Mouse (Mus musculus) embryonic facial prominence, embryonic 10.5 days (tissue): ENCODE results near the gene Olfr560. TPM values are rescaled to one million over a fixed set of nuclear protein-coding genes. Genes with fewer than 3 reads are reported as not detected.

Source experiments
- DNase-seq: peaks from one replicate; pipeline ENCODE4 v3.0.0-alpha.2; 2017; ENCODE audit warnings: low spot score
- H3K27ac ChIP-seq: fragments of 300-500 bp; sonication (generic); replicated peaks from 2 replicates; pipeline ENCODE4 v1.5.1; 2016; ENCODE audit warnings: mild to moderate bottlenecking
- H3K27me3 ChIP-seq: fragments of 300-500 bp; sonication (generic); replicated peaks from 2 replicates; pipeline ENCODE4 v1.6.1; 2016; ENCODE audit warnings: low read depth, mild to moderate bottlenecking; ENCODE audit not compliant: poor library complexity, severe bottlenecking
- H3K36me3 ChIP-seq: fragments of 300-500 bp; sonication (generic); replicated peaks from 2 replicates; pipeline ENCODE4 v1.6.1; 2016; ENCODE audit warnings: mild to moderate bottlenecking, moderate library complexity
- H3K4me1 ChIP-seq: fragments of 300-500 bp; sonication (generic); 2 replicates; pipeline ENCODE4 v1.6.1; 2016
- H3K4me3 ChIP-seq: fragments of 300-500 bp; sonication (generic); 2 replicates; pipeline ENCODE4 v1.5.1; 2016; ENCODE audit warnings: mild to moderate bottlenecking, moderate library complexity
- H3K9me3 ChIP-seq: fragments of 300-500 bp; sonication (generic); 2 replicates; pipeline ENCODE4 v1.6.1; 2016; ENCODE audit warnings: mild to moderate bottlenecking
- WGBS: fragments of 180-500 bp; shearing (Covaris S2); methylation state at CpG from one replicate; pipeline ENCODE4 v1.1.7; 2016; 5-methylcytosine and 5-hydroxymethylcytosine counted together
- polyA plus RNA-seq: library from polyadenylated mRNA; unstranded; fragments of >200 nt; fragmentation: Nextera tagmentation; extraction: Ambion mirVana; gene quantifications from 2 replicates; pipeline ENCODE4 v1.2.1, GENCODE M21; 2016

The Olfr560 gene
- polyA plus RNA-seq, result not detected in 2 replicates

DNA sequence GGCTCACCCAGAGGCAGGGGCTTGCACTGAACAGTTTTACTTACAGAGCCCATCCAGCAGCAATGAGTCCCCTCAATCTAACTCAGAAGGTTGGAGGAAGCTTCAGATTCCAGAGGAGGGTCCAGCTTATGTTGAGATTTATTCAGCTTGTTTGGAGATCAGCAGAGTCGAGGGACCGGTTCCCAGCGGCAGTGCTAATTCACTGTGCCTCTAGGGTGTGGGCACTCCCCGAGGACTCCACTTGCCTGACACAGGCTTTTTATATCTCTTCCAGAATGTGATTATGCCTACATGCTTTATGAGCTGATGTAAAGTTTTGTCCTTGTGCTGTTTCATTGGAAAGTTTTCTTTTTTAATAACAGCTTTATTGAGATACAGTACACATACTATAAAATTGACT is at the start of gene Olfr560, which contains the start of gene Olfr78:
TSS of gene Olfr560 (minus strand) at position 101 of the 400 bp plus-strand sequence.
TSS of gene Olfr78 (minus strand) at position 206 of the 400 bp plus-strand sequence.
- Histone ChIP-seq H3K27me3 (no peaks in the 10 kb centered on the region), H3K4me3 (no peak within 1 kb of the TSS), H3K27ac (no peak within 1 kb of the TSS), H3K36me3 (no peaks in the 10 kb centered on the region), H3K9me3 (no peaks in the 10 kb centered on the region), H3K4me1 (no peaks in the 10 kb centered on the region)
- 76% methylated on average over 4 of the region's 4 CpGs for WGBS
- DNase-seq, result no peak

DNA sequence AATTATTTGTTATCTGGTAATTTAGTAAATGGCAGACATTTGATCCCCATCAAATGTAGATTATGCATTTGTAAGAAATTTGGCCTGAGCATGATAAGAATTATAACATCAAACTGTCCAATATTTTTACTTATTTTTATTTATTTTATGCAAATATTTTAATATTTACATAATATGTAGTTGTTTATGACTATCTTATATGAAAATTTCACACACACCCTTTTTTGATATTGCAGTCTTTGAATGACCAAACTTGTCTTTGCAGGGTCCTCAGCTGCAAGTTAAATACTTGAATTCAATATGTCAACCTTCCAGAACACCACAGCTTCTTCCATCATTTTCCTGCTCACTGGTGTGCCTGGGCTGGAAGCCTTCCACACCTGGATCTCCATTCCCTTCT is 44.0 kb upstream of the Olfr560 start, which contains the start of gene Olfr564:
TSS of gene Olfr564 (plus strand) at position 301 of the 400 bp plus-strand sequence.
- DNase-seq, result no peak
- no peak within 1 kb of the TSS for H3K4me3 ChIP-seq
- H3K27me3 ChIP-seq, result no peaks in the 10 kb centered on the region
- no peaks in the 10 kb centered on the region for H3K4me1 ChIP-seq
- H3K9me3 ChIP-seq, result no peaks in the 10 kb centered on the region
- no peak within 1 kb of the TSS for H3K27ac ChIP-seq
- no peaks in the 10 kb centered on the region for H3K36me3 ChIP-seq

DNA sequence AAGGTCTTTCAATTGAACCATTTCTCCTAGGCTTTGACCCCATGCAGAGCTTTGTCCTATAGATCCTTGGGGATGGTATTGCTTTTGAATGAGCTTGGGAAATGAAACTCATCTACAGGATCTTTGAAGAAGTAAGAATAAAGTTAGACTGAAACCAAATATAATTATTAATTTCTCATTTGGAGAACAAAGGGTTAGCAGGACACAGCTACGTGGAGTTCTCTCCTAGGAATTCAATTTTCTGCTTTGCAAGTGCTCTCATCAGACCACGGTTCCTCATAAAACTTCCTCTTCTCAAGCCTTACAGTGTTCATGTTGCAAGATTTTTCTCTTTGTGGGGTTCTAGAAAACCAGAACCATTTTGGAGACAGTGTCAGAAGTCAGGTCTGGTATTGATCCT is 11.8 kb upstream of the Olfr560 start, which contains the start of gene Olfr561:
TSS of gene Olfr561 (plus strand) at position 301 of the 400 bp plus-strand sequence.
- Histone ChIP-seq H3K36me3 (no peaks in the 10 kb centered on the region), H3K4me3 (no peak within 1 kb of the TSS), H3K27ac (no peak within 1 kb of the TSS), H3K4me1 (no peaks in the 10 kb centered on the region), H3K9me3 (no peaks in the 10 kb centered on the region), H3K27me3 (no peaks in the 10 kb centered on the region)
- DNase-seq, result no peak
- WGBS, result 87% methylated on average over 2 of the region's 2 CpGs

DNA sequence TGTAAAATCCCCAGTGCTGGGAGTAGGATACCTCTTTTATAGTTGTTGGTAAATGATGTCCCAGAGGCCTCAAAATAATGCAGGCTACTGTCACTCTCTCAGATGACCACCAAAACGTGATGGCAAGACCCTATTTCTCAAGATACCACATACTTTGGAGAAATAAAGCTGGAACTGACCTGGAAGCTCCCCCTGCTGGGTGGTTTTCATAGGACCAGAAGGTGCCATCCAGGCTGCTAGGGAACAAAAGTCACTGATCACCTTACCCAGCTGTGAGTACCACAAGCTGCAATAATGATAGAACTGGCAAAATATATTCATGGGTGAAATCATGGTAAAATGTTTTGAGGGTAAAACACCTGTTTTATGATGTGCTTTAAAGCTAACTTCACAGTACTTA is 7.1 kb downstream of the Olfr560 start:
- 23% methylated on average over 1 of the region's 1 CpGs for WGBS
- no peaks in the 10 kb centered on the region for H3K36me3 ChIP-seq
- DNase-seq, result no peak
- no peak overlapping the region for H3K4me3 ChIP-seq
- H3K9me3 ChIP-seq, result no peaks in the 10 kb centered on the region
- no peak overlapping the region for H3K27ac ChIP-seq
- H3K4me1 ChIP-seq, result no peaks in the 10 kb centered on the region
- no peaks in the 10 kb centered on the region for H3K27me3 ChIP-seq

DNA sequence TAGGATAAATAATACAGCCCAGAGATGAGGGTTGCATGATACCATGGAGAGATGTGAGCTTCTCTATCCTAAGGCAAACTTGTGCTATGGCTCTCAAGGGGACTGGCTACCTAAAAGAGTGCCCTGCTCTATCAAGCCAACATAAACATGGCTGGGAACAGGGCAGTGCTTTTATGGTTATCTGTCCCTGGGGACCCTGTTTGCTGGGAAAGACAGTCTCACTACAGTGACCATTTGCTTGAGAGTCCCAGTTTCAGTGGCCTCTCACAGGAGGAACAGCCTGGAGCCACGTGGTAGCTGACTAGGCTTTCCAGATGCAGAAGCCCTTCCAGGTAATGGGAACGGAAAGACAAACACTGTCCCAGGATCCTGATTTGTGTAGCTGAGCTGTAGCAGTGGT is 21.5 kb downstream of the Olfr560 start:
- H3K27me3 ChIP-seq, result no peaks in the 10 kb centered on the region
- no peak for DNase-seq
- H3K36me3 ChIP-seq, result no peaks in the 10 kb centered on the region
- H3K4me1 ChIP-seq, result no peaks in the 10 kb centered on the region
- 51% methylated on average over 2 of the region's 2 CpGs for WGBS
- no peaks in the 10 kb centered on the region for H3K9me3 ChIP-seq
- H3K4me3 ChIP-seq, result no peak overlapping the region
- no peak overlapping the region for H3K27ac ChIP-seq

DNA sequence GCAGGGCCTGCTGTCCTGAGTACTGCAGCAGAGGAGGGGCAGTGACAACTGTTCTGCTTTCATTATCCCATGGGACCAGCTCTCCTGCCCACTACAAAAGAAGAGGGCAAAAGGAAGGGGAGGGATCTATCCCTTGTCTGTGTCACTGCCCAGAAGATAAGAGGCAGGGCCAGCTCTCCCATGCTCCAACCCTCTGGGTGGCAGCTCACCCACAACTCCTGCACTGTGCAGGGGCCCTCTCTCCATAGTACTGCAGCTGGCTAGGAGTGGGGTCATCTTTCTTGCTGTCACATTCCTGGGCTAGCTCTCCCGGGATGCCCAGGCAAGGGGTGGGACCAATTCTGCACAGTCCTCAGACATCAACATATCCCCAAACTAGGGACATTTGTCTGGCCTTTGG is 25.4 kb downstream of the Olfr560 start:
- Histone ChIP-seq H3K4me1 (no peaks in the 10 kb centered on the region), H3K9me3 (no peaks in the 10 kb centered on the region), H3K4me3 (no peak overlapping the region), H3K27me3 (no peaks in the 10 kb centered on the region), H3K27ac (no peak overlapping the region), H3K36me3 (no peaks in the 10 kb centered on the region)
- WGBS, result 63% methylated on average over 1 of the region's 1 CpGs
- no peak for DNase-seq

DNA sequence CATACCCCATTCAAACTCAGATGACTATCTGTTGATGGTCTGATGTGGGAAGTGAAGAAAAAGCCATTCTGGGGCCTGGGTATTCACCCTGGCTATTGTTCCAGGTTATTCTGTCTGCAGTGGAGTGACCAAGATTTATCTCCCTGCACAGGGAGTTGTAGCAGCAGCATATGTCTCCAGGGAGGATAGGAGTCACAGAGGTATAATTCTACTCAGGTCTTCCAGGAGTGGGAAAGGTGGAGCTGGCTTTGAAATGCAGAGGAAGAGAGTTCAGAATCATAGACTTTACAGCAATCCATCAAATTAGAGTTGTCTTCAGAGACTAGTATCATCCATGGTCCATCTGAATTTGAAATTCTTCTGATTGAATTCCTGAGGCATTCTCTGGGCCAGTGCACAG is 31.8 kb downstream of the Olfr560 start, which contains the start of gene Olfr559:
TSS of gene Olfr559 (minus strand) at position 101 of the 400 bp plus-strand sequence.
- Histone ChIP-seq H3K4me1 (no peaks in the 10 kb centered on the region), H3K27me3 (no peaks in the 10 kb centered on the region), H3K36me3 (no peaks in the 10 kb centered on the region), H3K9me3 (no peaks in the 10 kb centered on the region), H3K27ac (no peak within 1 kb of the TSS), H3K4me3 (no peak within 1 kb of the TSS)
- DNase-seq, result no peak

DNA sequence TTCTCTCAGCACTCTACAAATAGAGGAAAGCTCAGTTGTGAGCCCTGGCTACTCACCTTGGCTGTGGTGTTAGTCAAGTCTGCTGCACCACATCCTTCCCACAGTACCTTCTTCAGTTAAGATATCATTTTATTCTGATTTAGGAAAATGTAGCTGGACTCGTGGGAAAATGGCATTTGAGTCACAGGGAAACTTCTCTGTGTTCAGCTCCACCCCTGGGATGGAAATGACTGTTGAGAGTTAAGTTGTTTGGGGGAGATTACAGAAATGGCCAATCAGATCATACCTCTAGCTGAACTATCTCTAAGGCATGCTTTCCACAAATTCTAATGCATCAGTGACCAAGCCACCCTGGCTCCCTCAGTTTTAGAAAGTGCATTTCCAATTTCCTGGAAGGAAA is 40.2 kb downstream of the Olfr560 start, which contains the start of gene Olfr33:
TSS of gene Olfr33 (minus strand) at position 101 of the 400 bp plus-strand sequence.
- no peak within 1 kb of the TSS for H3K4me3 ChIP-seq
- 64% methylated on average over 1 of the region's 1 CpGs for WGBS

DNA sequence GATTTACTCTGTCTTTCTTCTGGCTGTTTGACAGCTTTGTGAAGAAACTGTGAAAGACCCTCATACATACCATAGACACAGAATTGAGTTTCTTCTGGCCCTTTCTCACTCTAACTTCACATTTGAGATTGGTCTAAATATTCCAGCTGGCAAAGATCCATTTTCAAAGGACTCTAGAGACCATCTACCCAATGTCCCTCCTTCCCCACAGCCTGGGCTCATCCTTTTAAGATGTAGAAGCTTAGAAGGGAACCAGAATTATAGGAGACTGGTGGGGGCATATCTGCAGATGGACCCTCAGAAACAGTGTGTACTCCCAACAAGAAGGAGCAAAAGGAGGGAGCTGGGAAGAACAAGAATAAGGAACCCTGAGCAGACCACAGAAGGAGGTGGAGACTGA is 57.3 kb downstream of the Olfr560 start, which contains the start of gene Olfr558:
TSS of gene Olfr558 (plus strand) at position 301 of the 400 bp plus-strand sequence.
- Histone ChIP-seq H3K36me3 (no peaks in the 10 kb centered on the region), H3K4me3 (no peak within 1 kb of the TSS), H3K9me3 (no peaks in the 10 kb centered on the region), H3K27ac (no peak within 1 kb of the TSS), H3K4me1 (no peaks in the 10 kb centered on the region), H3K27me3 (no peaks in the 10 kb centered on the region)
- DNase-seq, result no peak

More for the DNA sequence above, 40.2 kb downstream of the Olfr560 start, which contains the start of gene Olfr33:
- no peak within 1 kb of the TSS for H3K27ac ChIP-seq
- no peaks in the 10 kb centered on the region for H3K4me1 ChIP-seq
- H3K9me3 ChIP-seq, result no peaks in the 10 kb centered on the region
- no peaks in the 10 kb centered on the region for H3K36me3 ChIP-seq
- DNase-seq, result no peak
- no peaks in the 10 kb centered on the region for H3K27me3 ChIP-seq

Other genes with a start within 250 kb of the Olfr560 start
- gene Olfr547, start 224.6 kb downstream of the Olfr560 start, polyA plus RNA-seq, result not detected in 2 replicates
- gene Olfr548-ps1, start 218.5 kb downstream of the Olfr560 start, polyA plus RNA-seq, result not detected in 2 replicates
- gene Olfr549, start 209.5 kb downstream of the Olfr560 start, polyA plus RNA-seq, result not detected in 2 replicates
- gene Trim21, start 193.9 kb downstream of the Olfr560 start, polyA plus RNA-seq, result 0.24 and 0.54 TPM in 2 replicates
- gene Olfr550, start 187.9 kb downstream of the Olfr560 start, polyA plus RNA-seq, result not detected in 2 replicates
- gene Olfr551, start 167.5 kb downstream of the Olfr560 start, polyA plus RNA-seq, result not detected in 2 replicates
- not detected in 2 replicates for gene Olfr552, start 161.6 kb downstream of the Olfr560 start, polyA plus RNA-seq
- gene Olfr553, start 141.1 kb downstream of the Olfr560 start, polyA plus RNA-seq, result not detected in 2 replicates
- gene Olfr554, start 120.9 kb downstream of the Olfr560 start, polyA plus RNA-seq, result not detected in 2 replicates
- gene Olfr555, start 100.5 kb downstream of the Olfr560 start, polyA plus RNA-seq, result not detected in 2 replicates
- gene Olfr556, start 94.5 kb downstream of the Olfr560 start, polyA plus RNA-seq, result not detected in 2 replicates
- 10.9 and 13.2 TPM in 2 replicates for gene Trim68, start 72.0 kb downstream of the Olfr560 start, polyA plus RNA-seq
- not detected in 2 replicates for gene Olfr557, start 63.5 kb downstream of the Olfr560 start, polyA plus RNA-seq
- 0.09 TPM in 1 of 2 replicates, not detected in the other for gene Olfr558, start 57.2 kb downstream of the Olfr560 start, polyA plus RNA-seq
- not detected in 2 replicates for gene Olfr33, start 40.3 kb downstream of the Olfr560 start, polyA plus RNA-seq
- not detected in 2 replicates for gene Olfr559, start 31.9 kb downstream of the Olfr560 start, polyA plus RNA-seq
- gene Olfr78, start 105 bp upstream of the Olfr560 start, polyA plus RNA-seq, result not detected in 2 replicates
- not detected in 2 replicates for gene Olfr561, start 11.9 kb upstream of the Olfr560 start, polyA plus RNA-seq
- gene Olfr564, start 44.1 kb upstream of the Olfr560 start, polyA plus RNA-seq, result not detected in 2 replicates
- gene Olfr566, start 99.4 kb upstream of the Olfr560 start, polyA plus RNA-seq, result not detected in 2 replicates
- not detected in 2 replicates for gene Olfr568, start 117.8 kb upstream of the Olfr560 start, polyA plus RNA-seq
- not detected in 2 replicates for gene Olfr569, start 131.5 kb upstream of the Olfr560 start, polyA plus RNA-seq
- gene Olfr570, start 135.2 kb upstream of the Olfr560 start, polyA plus RNA-seq, result not detected in 2 replicates
- 0.07 TPM in 1 of 2 replicates, not detected in the other for gene Olfr571, start 158.2 kb upstream of the Olfr560 start, polyA plus RNA-seq
- gene Olfr572, start 165.0 kb upstream of the Olfr560 start, polyA plus RNA-seq, result not detected in 2 replicates
- gene Olfr573-ps1, start 183.2 kb upstream of the Olfr560 start, polyA plus RNA-seq, result not detected in 2 replicates
- gene Olfr574, start 189.1 kb upstream of the Olfr560 start, polyA plus RNA-seq, result not detected in 2 replicates
- gene Olfr575, start 199.4 kb upstream of the Olfr560 start, polyA plus RNA-seq, result not detected in 2 replicates
- gene Olfr576, start 203.3 kb upstream of the Olfr560 start, polyA plus RNA-seq, result not detected in 2 replicates
- gene Olfr577, start 216.6 kb upstream of the Olfr560 start, polyA plus RNA-seq, result not detected in 2 replicates
- not detected in 2 replicates for gene Olfr578, start 230.0 kb upstream of the Olfr560 start, polyA plus RNA-seq